Mouse (Mus musculus) c-Kit-positive CD71-positive TER-119-negative erythroid progenitor cells, embryonic 14.5 days (primary cell): Measurements from ENCODE around the gene Tnxb.

Source experiments
- DNase-seq: peaks from one replicate; pipeline ENCODE4 v3.0.0-alpha.2; 2013; ENCODE audit warnings: low read depth

Tnxb gene

DNA sequence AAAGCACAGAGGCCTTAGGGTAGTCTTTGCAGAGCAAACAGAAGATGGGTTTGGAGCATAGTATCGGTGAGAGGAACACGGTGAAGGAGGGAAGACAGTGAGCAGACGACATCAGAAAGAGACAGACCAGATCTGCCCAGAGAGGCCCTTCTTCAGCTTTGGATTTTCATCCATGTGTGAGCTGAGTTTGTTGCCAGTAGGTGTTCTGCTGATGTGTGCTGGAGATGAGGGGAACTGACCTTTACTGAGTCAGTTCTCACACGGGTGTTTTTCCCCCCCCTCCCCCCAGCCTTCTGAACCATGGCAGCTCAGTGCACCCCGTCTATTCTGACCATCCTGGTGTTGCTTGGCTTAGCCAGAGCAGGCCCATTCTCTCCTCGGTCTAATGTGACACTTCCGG, at the start of gene Tnxb:
Gene Tnxb (plus strand): TSS at position 301 of the 400 bp plus-strand sequence.
- DNase-seq = no peak

- no peak for DNase-seq
Observed at GRCm38 (mm10) chr17:34621006-34621405, 49.3 kb upstream of the Tnxb start.

DNA sequence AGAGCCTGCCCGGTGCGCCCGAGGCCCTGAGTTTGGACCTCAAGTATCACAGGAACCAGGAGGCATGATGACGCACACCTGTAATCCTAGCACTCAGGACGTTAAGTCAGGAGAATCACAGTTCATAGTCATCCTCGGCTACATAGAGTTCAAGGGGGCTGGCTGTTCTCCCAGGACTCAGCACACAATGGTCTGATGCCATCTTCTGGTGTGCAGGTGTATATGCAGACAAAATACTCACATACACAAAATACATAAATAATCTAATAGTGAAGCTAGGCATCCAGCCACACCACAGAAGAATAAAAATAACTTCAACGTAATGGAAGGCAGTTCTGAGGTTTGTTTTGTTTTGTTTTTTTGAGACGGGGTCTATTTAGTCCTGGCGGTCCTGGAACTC, 47.2 kb upstream of the Tnxb start:
- no peak for DNase-seq

GRCm38 (mm10) chr17:34624981-34625380, 45.4 kb upstream of the Tnxb start:
- DNase-seq = no peak

GRCm38 (mm10) chr17:34626062-34626772, 44.1 kb upstream of the Tnxb start:
- no peak for DNase-seq

GRCm38 (mm10) chr17:34626773-34627092, 43.6 kb upstream of the Tnxb start:
- DNase-seq = no peak

DNA sequence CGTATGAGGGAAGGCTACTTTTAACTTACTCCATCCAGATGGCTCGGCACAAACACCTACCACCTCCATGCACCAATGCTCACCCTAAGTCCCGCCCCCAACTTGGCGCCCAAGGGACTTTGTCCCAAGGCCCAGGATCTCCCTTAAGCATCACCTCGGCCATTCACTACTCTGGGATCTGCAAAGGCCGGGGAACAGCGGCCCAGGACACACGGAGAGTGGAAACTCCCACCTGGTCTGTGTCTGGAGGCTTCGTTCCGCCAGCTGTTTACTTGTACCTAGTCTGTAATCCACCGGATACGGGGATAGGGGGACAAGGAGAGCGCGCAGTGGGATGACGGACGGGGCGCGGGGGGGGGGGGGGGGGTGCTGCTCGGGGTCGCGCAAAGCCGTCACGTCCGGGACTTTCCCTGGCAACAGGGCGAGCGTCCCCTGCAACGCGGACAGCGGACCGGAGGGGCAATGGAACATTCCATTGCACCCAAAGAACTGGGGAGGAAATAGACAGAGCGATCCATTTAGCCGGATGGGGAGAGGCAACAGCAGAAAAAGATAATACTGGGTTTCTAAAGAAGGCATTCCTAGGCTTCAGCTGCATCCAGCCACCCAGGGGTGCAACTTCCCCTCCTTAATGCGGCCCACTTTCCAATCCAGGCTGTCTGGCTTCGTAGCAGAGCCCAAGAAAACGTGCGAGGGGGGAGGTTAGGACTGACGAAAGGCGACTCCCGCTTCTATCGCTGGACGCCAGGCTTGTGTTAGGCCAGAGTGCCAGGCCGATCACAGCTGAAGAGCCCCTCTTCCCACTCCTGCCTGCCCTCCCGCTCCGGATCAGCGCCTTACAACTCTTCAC, 43.0 kb upstream of the Tnxb start:
- DNase-seq = no peak

- no peak for DNase-seq
Observed at GRCm38 (mm10) chr17:34627943-34628643, 42.2 kb upstream of the Tnxb start, which contains the start of gene Ppt2. TSS of gene Ppt2 (minus strand) at chr17:34628510.

DNA sequence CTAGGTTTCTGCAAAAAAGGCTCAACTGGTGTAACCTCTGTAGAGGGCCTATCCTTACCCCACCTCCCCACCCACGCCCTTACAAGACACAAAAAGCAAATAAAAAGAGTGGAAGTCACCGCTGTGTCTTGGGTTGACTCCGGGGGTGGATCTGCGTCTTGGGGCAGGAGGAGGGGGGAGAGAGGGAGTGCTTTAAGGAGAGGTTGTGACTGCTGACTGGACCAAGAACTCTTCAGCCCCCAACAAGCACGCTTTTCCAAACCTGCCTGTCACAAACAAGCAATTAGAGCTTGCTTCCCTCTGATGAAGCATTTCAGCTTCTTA, 41.7 kb upstream of the Tnxb start:
- no peak for DNase-seq

- no peak for DNase-seq
Observed at GRCm38 (mm10) chr17:34629221-34629751, 41.0 kb upstream of the Tnxb start, which contains the start of gene Prrt1. TSS of gene Prrt1 (plus strand) at chr17:34629533.

- DNase-seq = no peak
Observed at GRCm38 (mm10) chr17:34629796-34630603, 40.3 kb upstream of the Tnxb start.

- no peak for DNase-seq
Observed at GRCm38 (mm10) chr17:34630761-34631301, 39.5 kb upstream of the Tnxb start.

DNA sequence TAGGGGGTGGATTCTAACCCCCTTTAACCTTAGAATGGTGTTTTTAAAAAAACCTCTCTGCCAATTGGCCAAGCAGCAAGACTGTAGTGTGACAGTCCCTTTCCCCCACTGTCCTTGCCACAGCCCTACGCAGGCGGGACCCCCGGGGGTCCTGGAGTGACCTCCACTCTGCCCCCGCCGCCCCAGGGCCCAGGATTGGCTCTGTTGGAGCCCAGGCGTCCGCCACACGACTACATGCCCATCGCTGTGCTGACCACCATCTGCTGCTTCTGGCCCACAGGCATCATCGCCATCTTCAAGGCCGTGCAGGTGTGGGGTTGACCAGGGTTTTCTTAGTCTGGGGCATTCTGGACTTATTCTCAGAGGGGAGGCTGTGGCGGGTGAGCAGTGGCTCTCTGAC, 38.7 kb upstream of the Tnxb start:
- DNase-seq = no peak

DNA sequence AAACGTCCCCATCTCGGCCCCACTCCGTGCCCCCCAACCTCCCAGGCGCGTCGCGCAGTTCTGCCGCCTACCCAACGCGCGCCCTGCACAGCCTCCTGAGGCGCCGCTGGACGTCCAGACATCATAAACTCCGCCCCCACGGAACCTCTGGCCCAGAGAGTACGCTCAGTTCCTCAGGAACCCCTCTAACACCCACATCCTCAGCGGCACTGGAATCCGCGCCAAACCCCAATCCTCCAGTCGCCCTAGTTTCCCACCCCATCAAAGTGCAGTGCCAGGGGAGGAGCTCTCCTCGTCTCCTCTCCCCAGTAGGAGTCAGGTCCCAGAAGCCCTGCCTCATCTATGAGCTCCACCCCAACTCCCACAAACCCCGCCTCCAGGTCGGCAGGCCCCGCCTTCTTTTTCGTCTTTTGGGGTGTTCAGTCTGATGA, 38.1 kb upstream of the Tnxb start:
- peak; percentile 60 for DNase-seq

DNA sequence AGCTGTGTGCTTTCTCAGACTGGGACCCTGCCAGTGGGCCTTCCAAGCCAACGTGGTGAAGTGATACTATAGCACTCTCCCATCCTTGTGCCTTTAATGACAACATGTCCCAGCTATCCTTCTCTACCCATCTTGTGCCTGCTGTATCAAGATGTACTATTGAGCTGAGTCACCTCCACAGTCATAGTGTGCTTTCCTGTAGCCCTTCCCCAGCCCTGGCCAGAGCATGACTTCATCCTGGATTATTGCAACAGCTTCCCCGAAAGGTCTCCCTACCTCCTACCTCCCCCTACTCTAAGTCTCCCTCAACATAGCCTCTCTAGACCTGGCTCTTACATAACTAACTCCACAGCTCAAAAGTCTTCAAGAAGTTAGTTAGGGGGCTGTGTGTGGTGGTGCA, 34.7 kb upstream of the Tnxb start:
- DNase-seq = no peak

- DNase-seq = no peak
Observed at GRCm38 (mm10) chr17:34637459-34637858, 32.9 kb upstream of the Tnxb start.

- DNase-seq = no peak
Observed at GRCm38 (mm10) chr17:34639461-34640255, 30.7 kb upstream of the Tnxb start.

DNA sequence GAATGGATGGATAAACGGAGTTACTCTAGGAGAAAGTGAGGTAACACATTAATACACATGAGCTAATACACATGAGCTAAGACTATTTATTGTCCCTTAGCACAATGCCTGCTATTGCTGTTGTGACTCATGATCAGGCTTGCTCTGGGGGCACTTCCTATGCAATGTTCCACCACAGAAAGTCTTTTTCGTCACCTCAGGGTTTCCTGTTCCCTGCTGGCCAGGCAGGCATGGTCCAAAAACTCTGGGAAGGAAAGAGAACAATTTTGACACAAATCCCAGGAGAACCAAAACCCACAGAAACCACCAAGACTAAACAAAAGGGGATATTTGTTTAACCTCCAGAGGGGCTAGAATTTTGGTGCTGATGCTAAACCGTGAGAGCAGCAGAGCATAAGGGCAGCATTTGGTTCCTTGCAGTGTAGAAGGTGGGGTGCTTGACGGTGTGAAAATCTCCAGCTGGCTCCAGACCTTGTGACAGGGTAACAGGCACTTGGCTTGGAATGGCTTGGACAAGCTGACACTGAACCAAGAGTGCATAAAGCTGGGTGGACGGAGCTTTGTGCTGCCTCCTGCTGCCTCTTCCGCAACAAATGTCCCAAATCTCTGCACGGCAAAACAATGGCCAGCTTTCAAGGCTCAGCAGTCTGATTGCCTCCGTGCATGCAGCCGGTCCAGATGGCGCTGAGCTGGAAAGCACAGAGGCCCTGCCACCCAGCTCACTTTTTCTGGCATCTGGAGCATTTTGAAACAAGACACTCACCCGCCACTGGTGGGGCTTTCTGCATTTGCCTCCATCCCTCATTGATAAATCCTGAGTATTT, 29.3 kb upstream of the Tnxb start:
- no peak for DNase-seq

DNA sequence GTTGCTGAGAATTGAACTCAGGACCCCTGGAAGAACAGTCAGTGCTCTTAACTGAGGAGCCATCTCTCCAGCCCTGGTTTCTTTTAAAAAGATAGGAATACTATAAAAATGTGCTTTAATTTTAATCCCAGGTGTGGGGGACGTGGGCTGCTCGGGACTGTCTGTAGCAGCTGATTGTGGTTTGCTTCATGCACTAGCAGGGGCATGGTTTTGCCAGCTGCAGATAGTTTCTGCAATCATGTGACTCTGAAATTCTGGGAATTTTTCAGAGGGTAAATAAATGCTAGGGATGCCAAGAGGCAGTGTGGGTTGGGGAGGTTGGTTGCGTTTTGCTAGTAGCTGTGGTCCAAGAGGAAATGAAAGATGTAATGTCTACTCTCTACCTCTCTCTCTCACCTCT, 28.4 kb upstream of the Tnxb start:
- DNase-seq = no peak

DNA sequence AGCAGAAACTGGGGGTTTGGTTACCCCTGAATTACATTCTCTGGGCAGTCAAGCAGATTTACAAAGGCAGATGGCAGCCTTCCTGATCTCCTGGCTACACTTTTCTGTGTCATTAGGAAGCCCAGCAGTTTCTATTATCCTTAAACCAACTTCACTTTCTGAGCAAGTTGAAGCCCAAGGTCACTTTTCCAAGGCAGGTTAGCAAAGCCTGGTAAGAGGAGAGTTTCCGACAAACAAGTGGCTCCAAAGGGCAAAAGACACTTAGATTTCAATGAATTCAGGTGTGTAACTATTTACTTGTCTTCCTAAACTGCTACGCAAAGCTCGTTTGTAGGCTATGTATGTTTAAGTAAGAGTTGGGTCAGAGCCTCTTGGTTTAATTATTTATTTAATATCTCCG, 27.0 kb upstream of the Tnxb start:
- no peak for DNase-seq
